9 mouse cellular contexts compared by ENCODE assay signal in the genomic region with DNA sequence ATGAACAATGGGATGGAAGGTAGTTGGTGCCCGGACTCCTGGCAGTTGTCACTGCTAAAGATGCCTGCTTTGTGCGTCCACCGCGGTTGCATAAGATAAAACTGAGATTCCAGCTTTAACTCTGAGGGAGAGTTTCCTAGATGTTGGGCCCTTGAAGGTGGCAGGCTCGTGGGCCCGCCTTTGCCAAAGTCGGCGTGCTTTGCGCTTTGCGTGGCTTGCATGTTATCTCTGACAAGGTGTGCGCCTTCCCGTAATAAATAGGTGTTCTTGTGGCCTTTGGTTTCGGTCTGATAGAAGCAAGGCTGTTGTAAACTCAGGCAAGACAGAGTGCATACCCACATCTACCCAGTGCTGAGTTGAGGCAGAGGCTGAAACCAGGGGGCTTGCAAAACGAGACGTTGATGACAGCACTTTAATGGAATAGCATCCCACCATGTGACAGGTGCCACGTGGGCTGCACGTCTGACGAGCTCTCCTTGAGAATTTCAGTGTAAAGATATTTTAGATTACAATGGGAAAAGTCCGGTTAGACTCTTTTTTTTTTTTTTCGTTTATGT. TPM values are rescaled to one million over a fixed set of nuclear protein-coding genes. Genes with fewer than 3 reads are reported as not detected.
DNase-seq lines count a peak whose midpoint lies in the region; ATAC-seq and TF ChIP-seq lines count a peak whose summit lies in the region.
"Had no signal": no experiment of that assay in that cellular context is flagged by ENCODE, and none has a peak within 500 bp of the region (broad histone marks: within the 10 kb centered on the region; RNA-seq: fewer than 3 reads in every experiment).

No protein-coding gene starts in this region.

- peak overlapping the region; percentile 50 for H3K4me2 ChIP-seq in neural tube, embryonic 11.5 days (ENCODE audit: low read depth)
- H3K4me2 ChIP-seq in limb, embryonic 14.5 days (replicated peaks; ENCODE audit: low read depth, low read length, severe bottlenecking): peak overlapping the region; percentile 81
- peak overlapping the region; percentile 81 for H3K4me2 ChIP-seq in stomach, embryonic 16.5 days (ENCODE audit: low read depth, low read length)

- peak; percentile 2; the same call in 1 of the 2 replicates for ATAC-seq in cerebellum, adult (ENCODE audit: insufficient number of reproducible peaks, low FRiP score, low TSS enrichment)
- ATAC-seq in neural tube, embryonic 11.5 days (ENCODE audit: insufficient read depth, low FRiP score, low TSS enrichment): no peak
- ATAC-seq in limb, embryonic 14.5 days (ENCODE audit: low FRiP score, low read depth): no peak
- no peak for ATAC-seq in stomach, embryonic 16.5 days (ENCODE audit: insufficient read depth, low FRiP score)

- TF ChIP-seq POLR2A in limb, embryonic 14.5 days (IDR thresholded peaks at IDR 0.05; ENCODE audit: borderline replicate concordance, extremely low read depth, insufficient read depth, insufficient read length): no peak

- no peaks in the 10 kb centered on the region for H3K36me3 ChIP-seq in neural tube, embryonic 11.5 days (ENCODE audit: control insufficient read depth, insufficient read depth, low read length)
- no peaks in the 10 kb centered on the region for H3K36me3 ChIP-seq in limb, embryonic 14.5 days (ENCODE audit: control insufficient read depth, insufficient read depth, low read length)
- no peaks in the 10 kb centered on the region for H3K36me3 ChIP-seq in stomach, embryonic 16.5 days (ENCODE audit: control insufficient read depth, insufficient read depth, low read length)

- no peaks in the 10 kb centered on the region for H3K9me3 ChIP-seq in neural tube, embryonic 11.5 days (ENCODE audit: control insufficient read depth, low read length)
- H3K9me3 ChIP-seq in limb, embryonic 14.5 days (ENCODE audit: control insufficient read depth, low read length): no peaks in the 10 kb centered on the region
- no peaks in the 10 kb centered on the region for H3K9me3 ChIP-seq in stomach, embryonic 16.5 days (replicated peaks; ENCODE audit: control insufficient read depth, low read length)

- peaks cover 9% of the 10 kb centered on the region; the same call in 1 of the 2 replicates for H3K4me1 ChIP-seq in neural tube, embryonic 11.5 days (ENCODE audit: control insufficient read depth, insufficient read depth, low read length)
- peaks cover 29% of the 10 kb centered on the region for H3K4me1 ChIP-seq in limb, embryonic 14.5 days (ENCODE audit: control insufficient read depth, insufficient read depth, low read length)
- peaks cover 17% of the 10 kb centered on the region for H3K4me1 ChIP-seq in stomach, embryonic 16.5 days (ENCODE audit: control insufficient read depth, insufficient read depth, low read length)

- peak overlapping the region; percentile 14; the same call in 1 of the 2 replicates for H3K9ac ChIP-seq in neural tube, embryonic 11.5 days (ENCODE audit: low read length)
- peak overlapping the region; percentile 61 for H3K9ac ChIP-seq in limb, embryonic 14.5 days (ENCODE audit: low read depth, low read length, severe bottlenecking)
- H3K9ac ChIP-seq in stomach, embryonic 16.5 days (ENCODE audit: low read length): peak overlapping the region; percentile 76

- peaks cover 5% of the 10 kb centered on the region; the same call in 1 of the 2 replicates for H3K27me3 ChIP-seq in neural tube, embryonic 11.5 days (ENCODE audit: control insufficient read depth, insufficient read depth, low read length)
- H3K27me3 ChIP-seq in limb, embryonic 14.5 days (ENCODE audit: control insufficient read depth, insufficient read depth, low read length): peaks cover 11% of the 10 kb centered on the region; the same call in 1 of the 2 replicates
- H3K27me3 ChIP-seq in stomach, embryonic 16.5 days (ENCODE audit: control insufficient read depth, insufficient read depth, low read length): no peaks in the 10 kb centered on the region

- H3K4me3 ChIP-seq in neural tube, embryonic 11.5 days (ENCODE audit: low read depth, low read length): peak overlapping the region; percentile 62
- peak overlapping the region; percentile 67 for H3K4me3 ChIP-seq in limb, embryonic 14.5 days (replicated peaks; ENCODE audit: low read length)
- peak overlapping the region; percentile 69 for H3K4me3 ChIP-seq in stomach, embryonic 16.5 days (replicated peaks; ENCODE audit: low read length)

- no peak overlapping the region for H3K27ac ChIP-seq in neural tube, embryonic 11.5 days (ENCODE audit: low read depth, low read length)
- H3K27ac ChIP-seq in limb, embryonic 14.5 days (replicated peaks; ENCODE audit: low read depth, low read length): no peak overlapping the region
- H3K27ac ChIP-seq in stomach, embryonic 16.5 days (ENCODE audit: low read length): peak overlapping the region; percentile 68; the same call in 1 of the 2 replicates

- no peak for DNase-seq in cerebellum, adult 18-20 months
- no peak for DNase-seq in neural tube, embryonic 11.5 days (ENCODE audit: low spot score)
- DNase-seq in neural tube, embryonic 10.5 days (ENCODE audit: extremely low spot score, low spot score): no peak
- no peak for DNase-seq in limb, embryonic 14.5 days (ENCODE audit: low spot score)
- no peak for DNase-seq in layer of hippocampus, postnatal 25 days (ENCODE audit: extremely low spot score in 1 of 2, low spot score in 1 of 2)
- DNase-seq in spleen, postnatal 14 days (ENCODE audit: low spot score in 2 of 2): no peak

- 8% methylated on average over 20 of the region's 20 CpGs for WGBS in neural tube, embryonic 11.5 days
- 5% methylated on average over 20 of the region's 20 CpGs for WGBS in limb, embryonic 14.5 days
- WGBS in stomach, embryonic 16.5 days: 5% methylated on average over 20 of the region's 20 CpGs

RNA-seq across cellular contexts. Expression of a gene that starts 0.7 kb away (rescaled TPM):
- 8.2 and 9.0 TPM in 2 replicates for polyA plus RNA-seq in neural tube, embryonic 11.5 days (2014; fragmentation: Nextera tagmentation; extraction: Ambion mirVana)
- polyA plus RNA-seq in limb, embryonic 14.5 days (2012; rRNA removed): 8.2 and 8.3 TPM in 2 replicates
- polyA plus RNA-seq in limb, embryonic 14.5 days (2014; fragmentation: Nextera tagmentation; extraction: Ambion mirVana): 14.0 and 16.5 TPM in 2 replicates
- 39.0 and 56.7 TPM in 2 replicates for polyA plus RNA-seq in stomach, embryonic 16.5 days (2015; fragmentation: Nextera tagmentation; extraction: Ambion mirVana)
- 10 to 100 TPM; 46.4 to 55.8 TPM for total RNA-seq in layer of hippocampus, postnatal 25 days (2021)
- polyA plus RNA-seq: erythroblast, embryonic 14.5 days had no signal

RNA-seq across cellular contexts. Expression of a gene that starts 53.5 kb away (rescaled TPM):
- not detected in 2 replicates for polyA plus RNA-seq in neural tube, embryonic 11.5 days (2014; fragmentation: Nextera tagmentation; extraction: Ambion mirVana)
- polyA plus RNA-seq in limb, embryonic 14.5 days (2012; rRNA removed): not detected in 2 replicates
- not detected in 2 replicates for polyA plus RNA-seq in limb, embryonic 14.5 days (2014; fragmentation: Nextera tagmentation; extraction: Ambion mirVana)
- polyA plus RNA-seq in stomach, embryonic 16.5 days (2015; fragmentation: Nextera tagmentation; extraction: Ambion mirVana): not detected in 2 replicates
- not detected for total RNA-seq in layer of hippocampus, postnatal 25 days (2021)
- polyA plus RNA-seq: erythroblast, embryonic 14.5 days had no signal

Comparison
In these comparisons a context has a peak if more than half of its experiments do, and no peak if none do; other contexts are left out.
1. H3K9ac ChIP-seq: peak in every context shown above with its lines; median percentile 76 in stomach, embryonic 16.5 days; 61 in limb, embryonic 14.5 days; 14 in neural tube, embryonic 11.5 days.